Mouse (Mus musculus) hindbrain, embryonic 11.5 days (tissue): ENCODE results near the gene Bcl11b. TPM values are rescaled to one million over a fixed set of nuclear protein-coding genes. Genes with fewer than 3 reads are reported as not detected.

ENCODE experiments used
- ATAC-seq: fragments of 200-750 bp; cut with Nextera tagmentation; 2 replicates; pipeline ENCODE4 v1.8.0; 2017; ENCODE audit warnings: mild to moderate bottlenecking, moderate TSS enrichment, moderate library complexity; ENCODE audit not compliant: low FRiP score
- DNase-seq: peaks from one replicate; pipeline ENCODE4 v3.0.0-alpha.2; 2015; ENCODE audit warnings: low spot score
- H3K27ac ChIP-seq: fragments of 300-500 bp; sonication (generic); 2 replicates; pipeline ENCODE4 v1.5.1; 2014; ENCODE audit warnings: mild to moderate bottlenecking, low read depth, low read length
- H3K27me3 ChIP-seq: fragments of 300-500 bp; sonication (generic); 2 replicates; pipeline ENCODE4 v1.6.1; 2014; ENCODE audit warnings: mild to moderate bottlenecking, low read length, moderate library complexity, mixed read lengths; ENCODE audit not compliant: control insufficient read depth, insufficient read depth
- H3K36me3 ChIP-seq: fragments of 300-500 bp; sonication (generic); 2 replicates; pipeline ENCODE4 v1.6.1; 2014; ENCODE audit warnings: mild to moderate bottlenecking, low read length, moderate library complexity, mixed read lengths; ENCODE audit not compliant: control insufficient read depth, insufficient read depth
- H3K4me1 ChIP-seq: fragments of 300-500 bp; sonication (generic); replicated peaks from 2 replicates; pipeline ENCODE4 v1.6.1; 2014; ENCODE audit warnings: low read length, mixed read lengths; ENCODE audit not compliant: control insufficient read depth, insufficient read depth
- H3K4me2 ChIP-seq: fragments of 300-500 bp; sonication (generic); replicated peaks from 2 replicates; pipeline ENCODE4 v1.6.1; 2014; ENCODE audit warnings: mild to moderate bottlenecking, low read depth, low read length
- H3K4me3 ChIP-seq: fragments of 300-500 bp; sonication (generic); 2 replicates; pipeline ENCODE4 v1.5.1; 2014; ENCODE audit warnings: low read depth, low read length
- H3K9ac ChIP-seq: fragments of 300-500 bp; sonication (generic); 2 replicates; pipeline ENCODE4 v1.6.1; 2014; ENCODE audit warnings: low read depth, low read length
- H3K9me3 ChIP-seq: fragments of 300-500 bp; sonication (generic); 2 replicates; pipeline ENCODE4 v1.6.1; 2016; ENCODE audit warnings: low read length; ENCODE audit not compliant: control insufficient read depth
- WGBS: fragments of 180-500 bp; shearing (Covaris S2); extraction: QIAGEN DNeasy Blood & Tissue Kit; methylation state at CpG from one replicate; pipeline ENCODE4 v1.1.7; 2014; 5-methylcytosine and 5-hydroxymethylcytosine counted together
- polyA plus RNA-seq: library from polyadenylated mRNA; unstranded; fragments of >200 nt; fragmentation: Nextera tagmentation; extraction: Ambion mirVana; gene quantifications from 2 replicates; pipeline ENCODE4 v1.2.1, GENCODE M21; 2014

Gene Bcl11b
- polyA plus RNA-seq, 1 experiment from 2014 or later = 6.8 TPM

GRCm38 (mm10) chr12:107905333-107905732, 98.1 kb downstream of the Bcl11b start:
- no peaks in the 10 kb centered on the region for H3K9me3 ChIP-seq
- ATAC-seq = no peak
- no peaks in the 10 kb centered on the region for H3K4me1 ChIP-seq
- H3K4me3 ChIP-seq = no peak overlapping the region
- no peak overlapping the region for H3K9ac ChIP-seq
- no peak overlapping the region for H3K4me2 ChIP-seq
- WGBS = 99% methylated on average over 3 of the region's 3 CpGs
- no peaks in the 10 kb centered on the region for H3K36me3 ChIP-seq
- no peaks in the 10 kb centered on the region for H3K27me3 ChIP-seq
- DNase-seq = no peak
- H3K27ac ChIP-seq = no peak overlapping the region

GRCm38 (mm10) chr12:107904457-107904856, 98.9 kb downstream of the Bcl11b start:
- no peaks in the 10 kb centered on the region for H3K27me3 ChIP-seq
- no peak overlapping the region for H3K9ac ChIP-seq
- H3K9me3 ChIP-seq = no peaks in the 10 kb centered on the region
- no peak for DNase-seq
- no peaks in the 10 kb centered on the region for H3K36me3 ChIP-seq
- no peak for ATAC-seq
- no peak overlapping the region for H3K4me2 ChIP-seq
- H3K4me3 ChIP-seq = no peak overlapping the region
- H3K27ac ChIP-seq = no peak overlapping the region
- WGBS = 85% methylated on average over 11 of the region's 11 CpGs
- no peaks in the 10 kb centered on the region for H3K4me1 ChIP-seq

- WGBS = 38% methylated on average over 9 of the region's 9 CpGs
- ATAC-seq (no peak), DNase-seq (no peak)
- Histone ChIP-seq H3K27me3 (no peaks in the 10 kb centered on the region), H3K4me1 (no peaks in the 10 kb centered on the region), H3K4me2 (no peak overlapping the region), H3K4me3 (no peak overlapping the region), H3K9me3 (no peaks in the 10 kb centered on the region), H3K27ac (no peak overlapping the region), H3K9ac (no peak overlapping the region), H3K36me3 (no peaks in the 10 kb centered on the region)
Measured at GRCm38 (mm10) chr12:107903949-107904348, 99.5 kb downstream of the Bcl11b start.

- no peak for DNase-seq
Measured at GRCm38 (mm10) chr12:107891449-107891848, 112.0 kb downstream of the Bcl11b start.

GRCm38 (mm10) chr12:107890326-107890725, 113.1 kb downstream of the Bcl11b start:
- peak; percentile 2; the same call in 1 of the 2 replicates for ATAC-seq
- Histone ChIP-seq H3K4me1 (no peaks in the 10 kb centered on the region; the same call in 1 of the 2 replicates), H3K4me2 (no peak overlapping the region), H3K9ac (no peak overlapping the region), H3K4me3 (no peak overlapping the region), H3K27ac (no peak overlapping the region), H3K27me3 (no peaks in the 10 kb centered on the region), H3K9me3 (no peaks in the 10 kb centered on the region), H3K36me3 (no peaks in the 10 kb centered on the region)
- 64% methylated on average over 7 of the region's 7 CpGs for WGBS
- DNase-seq = no peak

More at GRCm38 (mm10) chr12:107891449-107891848, 112.0 kb downstream of the Bcl11b start:
- H3K9ac ChIP-seq = no peak overlapping the region
- no peak for ATAC-seq
- H3K9me3 ChIP-seq = no peaks in the 10 kb centered on the region
- H3K27me3 ChIP-seq = no peaks in the 10 kb centered on the region
- H3K36me3 ChIP-seq = no peaks in the 10 kb centered on the region
- WGBS = 85% methylated on average over 3 of the region's 3 CpGs
- no peaks in the 10 kb centered on the region; the same call in 1 of the 2 replicates for H3K4me1 ChIP-seq
- no peak overlapping the region for H3K4me3 ChIP-seq
- H3K27ac ChIP-seq = no peak overlapping the region
- no peak overlapping the region for H3K4me2 ChIP-seq

- Histone ChIP-seq H3K27me3 (no peaks in the 10 kb centered on the region), H3K9ac (no peak overlapping the region), H3K9me3 (no peaks in the 10 kb centered on the region), H3K36me3 (no peaks in the 10 kb centered on the region), H3K4me3 (no peak overlapping the region), H3K27ac (no peak overlapping the region), H3K4me2 (no peak overlapping the region), H3K4me1 (no peaks in the 10 kb centered on the region; the same call in 1 of the 2 replicates)
- WGBS = 48% methylated on average over 10 of the region's 10 CpGs
- peak; percentile 34 for DNase-seq
- peak; percentile 22; the same call in 1 of the 2 replicates for ATAC-seq
Measured at GRCm38 (mm10) chr12:107889841-107890240, 113.6 kb downstream of the Bcl11b start.

GRCm38 (mm10) chr12:107888646-107889045, 114.8 kb downstream of the Bcl11b start:
- H3K27me3 ChIP-seq = no peaks in the 10 kb centered on the region
- H3K36me3 ChIP-seq = no peaks in the 10 kb centered on the region
- no peak overlapping the region for H3K27ac ChIP-seq
- WGBS = 31% methylated on average over 5 of the region's 5 CpGs
- no peaks in the 10 kb centered on the region; the same call in 1 of the 2 replicates for H3K4me1 ChIP-seq
- no peak overlapping the region for H3K4me2 ChIP-seq
- ATAC-seq = no peak
- H3K9ac ChIP-seq = no peak overlapping the region
- H3K9me3 ChIP-seq = no peaks in the 10 kb centered on the region
- no peak for DNase-seq
- no peak overlapping the region for H3K4me3 ChIP-seq

- no peak overlapping the region for H3K27ac ChIP-seq
- no peak overlapping the region for H3K4me2 ChIP-seq
- H3K4me1 ChIP-seq = no peaks in the 10 kb centered on the region; the same call in 1 of the 2 replicates
- ATAC-seq = no peak
- no peaks in the 10 kb centered on the region for H3K9me3 ChIP-seq
- DNase-seq = no peak
- 91% methylated on average over 5 of the region's 5 CpGs for WGBS
- no peaks in the 10 kb centered on the region for H3K36me3 ChIP-seq
- H3K4me3 ChIP-seq = no peak overlapping the region
- no peak overlapping the region for H3K9ac ChIP-seq
- H3K27me3 ChIP-seq = no peaks in the 10 kb centered on the region
Measured at GRCm38 (mm10) chr12:107888049-107888448, 115.4 kb downstream of the Bcl11b start.

GRCm38 (mm10) chr12:107887621-107888020, 115.8 kb downstream of the Bcl11b start:
- no peaks in the 10 kb centered on the region for H3K27me3 ChIP-seq

More at GRCm38 (mm10) chr12:107887621-107888020, 115.8 kb downstream of the Bcl11b start:
- DNase-seq (no peak), ATAC-seq (no peak)
- Histone ChIP-seq H3K9me3 (no peaks in the 10 kb centered on the region), H3K36me3 (no peaks in the 10 kb centered on the region), H3K4me3 (no peak overlapping the region), H3K27ac (no peak overlapping the region), H3K4me1 (no peaks in the 10 kb centered on the region; the same call in 1 of the 2 replicates), H3K4me2 (no peak overlapping the region), H3K9ac (no peak overlapping the region)
- 65% methylated on average over 6 of the region's 6 CpGs for WGBS
